ENCODE assay signal across 8 mouse cellular contexts in the genomic region with DNA sequence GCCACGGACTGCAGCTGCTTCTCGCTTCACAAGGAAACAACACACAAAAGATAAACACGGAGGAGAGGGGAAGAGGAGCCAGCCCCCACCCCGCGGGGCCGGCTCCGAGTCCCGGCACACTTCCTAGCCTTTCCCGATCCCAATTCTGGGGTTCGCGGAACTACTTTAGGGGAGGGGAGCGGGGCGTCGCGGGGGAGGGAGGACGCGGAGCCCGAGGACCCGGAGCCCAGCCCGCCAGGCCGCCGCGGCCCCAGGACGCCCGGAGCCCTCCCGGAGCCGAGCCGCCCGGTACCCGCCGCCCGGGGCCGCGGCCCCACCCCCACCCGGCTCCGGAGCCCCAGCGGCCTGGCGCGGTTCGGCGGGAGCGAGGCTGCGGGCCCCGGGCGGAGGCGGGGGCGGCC.
A peak's percentile ranks its signal among the peaks of the same experiment; 100 is the strongest.
DNase-seq lines count a peak whose midpoint lies in the region; ATAC-seq lines count a peak whose summit lies in the region.

No protein-coding gene starts in this region.

- no peaks in the 10 kb centered on the region for H3K27me3 ChIP-seq in limb, embryonic 15.5 days
- no peaks in the 10 kb centered on the region for H3K27me3 ChIP-seq in midbrain, embryonic 14.5 days (ENCODE audit: control insufficient read depth, insufficient read depth, low read length)

- 0 out of 2 replicates have a peak, but pooled peaks cover 3% of the 10 kb centered on the region for H3K4me1 ChIP-seq in limb, embryonic 15.5 days
- H3K4me1 ChIP-seq in midbrain, embryonic 14.5 days (ENCODE audit: control insufficient read depth, insufficient read depth, low read length) = peaks cover 18% of the 10 kb centered on the region

- H3K9ac ChIP-seq in limb, embryonic 15.5 days = peak overlapping the region; percentile 97
- H3K9ac ChIP-seq in midbrain, embryonic 14.5 days (replicated peaks; ENCODE audit: low read length) = peak overlapping the region; percentile 99

- WGBS in limb, embryonic 15.5 days = 0% methylated on average over 32 of the region's 47 CpGs
- WGBS in midbrain, embryonic 14.5 days = under 1% methylated on average over 44 of the region's 47 CpGs

- DNase-seq in embryo, embryonic 10 days (ENCODE audit: low spot score) = peak; percentile 58
- no peak for DNase-seq in embryo, embryonic 9.5 days (ENCODE audit: extremely low spot score)
- peak; percentile 40 for DNase-seq in embryo, embryonic 11.5 days (ENCODE audit: low read depth, low spot score)
- DNase-seq in heart, adult 18-20 months = peak; percentile 69 to 82
- DNase-seq in kidney, adult 18-20 months = peak; percentile 78
- DNase-seq in midbrain, embryonic 14.5 days = peak; percentile 78
- peak; percentile 22 to 47 for DNase-seq in spleen, postnatal 14 days (ENCODE audit: low spot score in 2 of 2)

- no peaks in the 10 kb centered on the region for H3K36me3 ChIP-seq in limb, embryonic 15.5 days
- H3K36me3 ChIP-seq in midbrain, embryonic 14.5 days (ENCODE audit: control insufficient read depth, insufficient read depth, low read length) = no peaks in the 10 kb centered on the region

- H3K27ac ChIP-seq in limb, embryonic 15.5 days = peak overlapping the region; percentile 99
- peak overlapping the region; percentile 99 for H3K27ac ChIP-seq in midbrain, embryonic 14.5 days (replicated peaks; ENCODE audit: low read depth, low read length)

- peak overlapping the region; percentile 80 for H3K4me3 ChIP-seq in limb, embryonic 15.5 days
- peak overlapping the region; percentile 82 for H3K4me3 ChIP-seq in midbrain, embryonic 14.5 days (replicated peaks; ENCODE audit: low read depth, low read length)

- ATAC-seq in limb, embryonic 15.5 days (ENCODE audit: insufficient number of reproducible peaks, low FRiP score, low TSS enrichment, low read depth) = peak; percentile 83
- peak; percentile 72 for ATAC-seq in midbrain, embryonic 14.5 days (ENCODE audit: low FRiP score, low TSS enrichment)

- H3K9me3 ChIP-seq in limb, embryonic 15.5 days = no peaks in the 10 kb centered on the region
- no peaks in the 10 kb centered on the region for H3K9me3 ChIP-seq in midbrain, embryonic 14.5 days (ENCODE audit: control insufficient read depth, low read length)

- H3K4me2 ChIP-seq in limb, embryonic 15.5 days = peak overlapping the region; percentile 48
- H3K4me2 ChIP-seq in midbrain, embryonic 14.5 days (ENCODE audit: low read length) = peak overlapping the region; percentile 72
